Mouse (Mus musculus): ENCODE results near the gene Csgalnact2.
A peak's percentile ranks its signal among the peaks of the same experiment; 100 is the strongest.

The Csgalnact2 gene

GRCm38 (mm10) chr6:118072176-118072575 lies 66.8 kb downstream of the Csgalnact2 start:
- DNase-seq, result peak; percentile 82 to 85

DNA sequence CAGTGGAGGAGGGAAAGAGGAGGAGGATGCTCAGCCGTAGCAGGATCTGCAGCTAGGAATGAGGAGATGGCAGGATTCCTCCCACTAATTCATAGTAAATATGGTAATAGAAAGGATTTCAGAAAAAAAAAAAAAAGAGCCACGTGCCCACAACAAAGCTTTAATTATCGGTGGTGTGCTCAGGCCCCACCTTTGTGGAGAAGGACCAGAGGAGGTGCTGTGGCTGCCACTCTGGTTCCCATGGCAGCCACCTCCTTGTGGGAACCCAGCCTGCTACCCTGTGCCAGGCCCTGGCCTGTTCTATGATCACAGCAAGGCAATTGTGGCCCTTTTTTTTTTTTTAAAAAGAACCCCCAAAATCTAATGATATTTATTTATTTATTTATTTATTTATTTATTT lies 67.5 kb downstream of the Csgalnact2 start:
- no peak for DNase-seq

GRCm38 (mm10) chr6:118071013-118071350 lies 68.0 kb downstream of the Csgalnact2 start:
- DNase-seq, result no peak

- DNase-seq, result peak; percentile 77 to 84
Observed at GRCm38 (mm10) chr6:118070321-118071012, 68.5 kb downstream of the Csgalnact2 start.

- no peak for DNase-seq
Observed at GRCm38 (mm10) chr6:118067720-118068119, 71.2 kb downstream of the Csgalnact2 start.

- DNase-seq, result peak; percentile 67 to 75
Observed at GRCm38 (mm10) chr6:118066199-118067081, 72.5 kb downstream of the Csgalnact2 start.

DNA sequence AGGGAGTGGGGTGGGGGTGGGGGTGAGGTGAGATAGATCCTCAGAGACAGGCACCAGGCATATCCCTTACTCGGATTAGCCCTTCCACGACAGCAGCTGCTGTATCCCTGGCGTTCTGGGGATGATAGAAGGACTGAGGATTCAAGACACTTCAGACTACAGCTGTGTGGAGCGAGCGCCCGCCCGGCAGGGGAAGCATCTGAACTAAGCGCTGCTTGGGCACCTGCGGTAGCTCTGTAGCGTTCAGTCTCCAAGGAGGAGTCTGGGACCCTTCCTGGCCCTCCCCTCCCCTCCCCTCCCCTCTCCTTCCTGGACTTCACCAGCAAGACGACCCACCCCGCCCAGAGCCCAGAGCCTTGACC lies 73.1 kb downstream of the Csgalnact2 start:
- DNase-seq, result peak in 1 of 2 experiments; percentile 47

GRCm38 (mm10) chr6:118064968-118065530 lies 73.9 kb downstream of the Csgalnact2 start:
- DNase-seq, result peak; percentile 82 to 85

DNA sequence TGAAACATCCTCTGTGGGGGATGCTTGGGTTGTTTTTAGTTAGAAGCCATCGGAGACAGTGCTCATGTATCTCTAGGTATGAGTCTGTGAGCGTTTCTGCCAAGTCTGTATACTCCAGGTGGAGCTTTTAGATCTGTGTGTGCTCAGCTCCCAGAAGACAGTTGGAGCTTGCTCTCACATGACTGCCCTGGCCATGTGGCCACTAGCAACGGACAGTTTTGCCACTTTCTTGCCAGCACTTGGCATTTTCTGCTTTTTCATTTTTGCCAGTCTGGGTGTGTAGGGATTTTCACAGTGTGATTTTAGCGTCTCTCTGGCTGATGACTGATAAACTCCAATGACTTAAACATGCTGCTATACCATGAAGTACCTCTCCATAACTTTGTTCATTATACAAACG lies 75.7 kb downstream of the Csgalnact2 start:
- peak; percentile 58 to 68 for DNase-seq

DNA sequence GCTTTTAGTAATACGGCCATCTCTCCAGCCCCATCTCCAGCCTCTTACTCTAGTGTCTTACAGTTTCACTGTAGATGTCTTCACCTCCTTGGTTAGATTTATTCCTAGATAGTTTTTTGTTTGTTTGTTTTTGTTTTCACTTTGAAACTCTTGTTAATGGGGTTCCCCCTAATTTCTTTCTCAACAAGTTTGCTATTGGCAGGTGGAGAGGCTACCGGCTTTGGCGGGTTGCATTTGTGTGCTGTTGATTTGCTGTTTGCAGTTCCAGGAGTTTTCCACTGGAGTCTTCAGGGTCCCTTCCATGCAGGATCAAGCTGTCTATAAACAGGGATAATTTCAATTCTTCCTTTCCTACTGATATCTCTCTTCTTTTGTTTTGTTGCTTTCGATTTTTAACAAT lies 77.7 kb downstream of the Csgalnact2 start:
- DNase-seq, result no peak

Measured in cerebellum, adult 18-20 months (tissue).